Mouse (Mus musculus) limb, embryonic 11.5 days (tissue): ENCODE data around the gene Rgcc. TPM values are rescaled to one million over a fixed set of nuclear protein-coding genes. Genes with fewer than 3 reads are reported as not detected.

Source experiments
- ATAC-seq: fragments of 200-750 bp; cut with Nextera tagmentation; 2 replicates; pipeline ENCODE4 v1.8.0; 2017; ENCODE audit warnings: low read depth; ENCODE audit not compliant: insufficient number of reproducible peaks, low FRiP score, low TSS enrichment
- DNase-seq: peaks from one replicate; pipeline ENCODE4 v3.0.0-alpha.2; 2015; ENCODE audit warnings: low spot score
- H3K27ac ChIP-seq: fragments of 300-500 bp; sonication (generic); replicated peaks from 2 replicates; pipeline ENCODE4 v1.5.1; 2014; ENCODE audit warnings: low read depth, mild to moderate bottlenecking, low read length
- H3K27me3 ChIP-seq: fragments of 300-500 bp; sonication (generic); 2 replicates; pipeline ENCODE4 v1.6.1; 2014; ENCODE audit warnings: mild to moderate bottlenecking, low read length, mixed read lengths; ENCODE audit not compliant: control insufficient read depth, insufficient read depth
- H3K36me3 ChIP-seq: fragments of 300-500 bp; sonication (generic); 2 replicates; pipeline ENCODE4 v1.6.1; 2014; ENCODE audit warnings: mild to moderate bottlenecking, low read length, moderate library complexity, mixed read lengths; ENCODE audit not compliant: control insufficient read depth, insufficient read depth
- H3K4me1 ChIP-seq: fragments of 300-500 bp; sonication (generic); 2 replicates; pipeline ENCODE4 v1.6.1; 2014; ENCODE audit warnings: low read length, mixed read lengths; ENCODE audit not compliant: control insufficient read depth, insufficient read depth
- H3K4me2 ChIP-seq: fragments of 300-500 bp; sonication (generic); 2 replicates; pipeline ENCODE4 v1.6.1; 2014; ENCODE audit warnings: low read depth, mild to moderate bottlenecking, moderate library complexity; ENCODE audit not compliant: severe bottlenecking
- H3K4me3 ChIP-seq: fragments of 300-500 bp; sonication (generic); 2 replicates; pipeline ENCODE4 v1.5.1; 2014; ENCODE audit warnings: low read depth, low read length
- H3K9ac ChIP-seq: fragments of 300-500 bp; sonication (generic); 2 replicates; pipeline ENCODE4 v1.6.1; 2014; ENCODE audit warnings: mild to moderate bottlenecking, low read length
- H3K9me3 ChIP-seq: fragments of 300-500 bp; sonication (generic); 2 replicates; pipeline ENCODE4 v1.6.1; 2016; ENCODE audit warnings: low read length; ENCODE audit not compliant: control insufficient read depth
- WGBS: fragments of 180-500 bp; shearing (Covaris S2); extraction: QIAGEN DNeasy Blood & Tissue Kit; methylation state at CpG from one replicate; pipeline ENCODE4 v1.1.7; 2014; 5-methylcytosine and 5-hydroxymethylcytosine counted together
- polyA plus RNA-seq: library from polyadenylated mRNA; unstranded; fragments of >200 nt; fragmentation: Nextera tagmentation; extraction: Ambion mirVana; gene quantifications from 2 replicates; pipeline ENCODE4 v1.2.1, GENCODE M21; 2014

Rgcc gene
- polyA plus RNA-seq, 1 experiment from 2014 or later, result 19.6 TPM

GRCm38 (mm10) chr14:79298314-79298992, 3.0 kb downstream of the Rgcc start:
- H3K36me3 ChIP-seq, result no peaks in the 10 kb centered on the region
- H3K27me3 ChIP-seq, result no peaks in the 10 kb centered on the region
- DNase-seq (no peak), ATAC-seq (no peak)
- H3K27ac ChIP-seq, result no peak overlapping the region
- H3K9me3 ChIP-seq, result no peaks in the 10 kb centered on the region
- no peak overlapping the region for H3K9ac ChIP-seq
- no peak overlapping the region for H3K4me2 ChIP-seq
- WGBS, result 74% methylated on average over 7 of the region's 7 CpGs
- no peak overlapping the region for H3K4me3 ChIP-seq
- peaks cover 9% of the 10 kb centered on the region for H3K4me1 ChIP-seq

- Histone ChIP-seq H3K9ac (no peak overlapping the region), H3K36me3 (no peaks in the 10 kb centered on the region), H3K4me3 (no peak overlapping the region), H3K4me1 (peaks cover 12% of the 10 kb centered on the region), H3K27me3 (no peaks in the 10 kb centered on the region), H3K9me3 (no peaks in the 10 kb centered on the region), H3K27ac (no peak overlapping the region), H3K4me2 (no peak overlapping the region)
- no peak for ATAC-seq
- 49% methylated on average over 5 of the region's 5 CpGs for WGBS
- DNase-seq, result no peak
Observed at GRCm38 (mm10) chr14:79296836-79297235, 4.6 kb downstream of the Rgcc start.

- ATAC-seq (no peak), DNase-seq (no peak)
- WGBS, result 88% methylated on average over 7 of the region's 7 CpGs
- Histone ChIP-seq H3K4me1 (peaks cover 10% of the 10 kb centered on the region), H3K27me3 (no peaks in the 10 kb centered on the region), H3K9me3 (no peaks in the 10 kb centered on the region), H3K4me2 (no peak overlapping the region), H3K36me3 (no peaks in the 10 kb centered on the region), H3K4me3 (no peak overlapping the region), H3K27ac (no peak overlapping the region), H3K9ac (no peak overlapping the region)
Observed at GRCm38 (mm10) chr14:79296201-79296600, 5.2 kb downstream of the Rgcc start.

GRCm38 (mm10) chr14:79295579-79295978, 5.9 kb downstream of the Rgcc start:
- Histone ChIP-seq H3K36me3 (no peaks in the 10 kb centered on the region), H3K27me3 (no peaks in the 10 kb centered on the region), H3K4me1 (peaks cover 15% of the 10 kb centered on the region), H3K27ac (no peak overlapping the region), H3K4me3 (no peak overlapping the region), H3K9me3 (no peaks in the 10 kb centered on the region), H3K9ac (no peak overlapping the region), H3K4me2 (no peak overlapping the region)
- no peak for DNase-seq
- WGBS, result 81% methylated on average over 9 of the region's 9 CpGs
- ATAC-seq, result no peak

GRCm38 (mm10) chr14:79294950-79295349, 6.5 kb downstream of the Rgcc start:
- H3K27me3 ChIP-seq, result no peaks in the 10 kb centered on the region
- no peak overlapping the region for H3K9ac ChIP-seq
- no peak overlapping the region for H3K27ac ChIP-seq
- 71% methylated on average over 5 of the region's 5 CpGs for WGBS
- H3K4me2 ChIP-seq, result no peak overlapping the region
- DNase-seq, result no peak
- no peaks in the 10 kb centered on the region for H3K9me3 ChIP-seq
- peaks cover 18% of the 10 kb centered on the region for H3K4me1 ChIP-seq
- ATAC-seq, result no peak
- no peaks in the 10 kb centered on the region for H3K36me3 ChIP-seq
- no peak overlapping the region for H3K4me3 ChIP-seq

- Histone ChIP-seq H3K27me3 (no peaks in the 10 kb centered on the region), H3K4me1 (peaks cover 24% of the 10 kb centered on the region), H3K4me3 (no peak overlapping the region), H3K36me3 (no peaks in the 10 kb centered on the region), H3K9ac (no peak overlapping the region), H3K27ac (no peak overlapping the region), H3K9me3 (no peaks in the 10 kb centered on the region), H3K4me2 (no peak overlapping the region)
- DNase-seq (no peak), ATAC-seq (no peak)
- whole genome bisulfite sequencing, result 87% methylated on average over 8 of the region's 8 CpGs
Observed at GRCm38 (mm10) chr14:79294051-79294814, 7.2 kb downstream of the Rgcc start.

- no peak overlapping the region for H3K27ac ChIP-seq
- ATAC-seq (no peak), DNase-seq (no peak)
- H3K4me3 ChIP-seq, result no peak overlapping the region
- no peaks in the 10 kb centered on the region for H3K27me3 ChIP-seq
- WGBS, result 60% methylated on average over 9 of the region's 16 CpGs
- no peak overlapping the region for H3K4me2 ChIP-seq
- no peaks in the 10 kb centered on the region for H3K9me3 ChIP-seq
- H3K36me3 ChIP-seq, result no peaks in the 10 kb centered on the region
- no peak overlapping the region for H3K9ac ChIP-seq
- peaks cover 24% of the 10 kb centered on the region for H3K4me1 ChIP-seq
Observed at GRCm38 (mm10) chr14:79293119-79293780, 8.2 kb downstream of the Rgcc start.

- peaks cover 21% of the 10 kb centered on the region for H3K4me1 ChIP-seq
- DNase-seq (no peak), ATAC-seq (no peak)
Observed at GRCm38 (mm10) chr14:79291629-79292028, 9.8 kb downstream of the Rgcc start.

More at GRCm38 (mm10) chr14:79291629-79292028, 9.8 kb downstream of the Rgcc start:
- no peaks in the 10 kb centered on the region for H3K27me3 ChIP-seq
- no peaks in the 10 kb centered on the region for H3K36me3 ChIP-seq
- H3K27ac ChIP-seq, result no peak overlapping the region
- no peak overlapping the region for H3K4me3 ChIP-seq
- H3K4me2 ChIP-seq, result no peak overlapping the region
- H3K9me3 ChIP-seq, result no peaks in the 10 kb centered on the region
- WGBS, result 88% methylated on average over 4 of the region's 4 CpGs
- no peak overlapping the region for H3K9ac ChIP-seq
